Mouse (Mus musculus): Measurements from ENCODE around the gene Tada1. TPM values are rescaled to one million over a fixed set of nuclear protein-coding genes. Genes with fewer than 3 reads are reported as not detected.

Gene Tada1
- 71.7 and 74.1 TPM in 2 replicates for polyA plus RNA-seq (2012; rRNA removed)

GRCm38 (mm10) chr1:166379013-166379629, at the start of gene Tada1:
Tada1 (plus strand) TSS chr1:166379097.

GRCm38 (mm10) chr1:166409701-166410220, 30.9 kb downstream of the Tada1 start, which contains the start of gene Pogk:
Pogk (minus strand) TSS chr1:166409863.

Other genes starting within 250 kb of the Tada1 start
- 0.13 and 0.14 TPM in 2 replicates for gene Gpa33, start 248.9 kb upstream of the Tada1 start, polyA plus RNA-seq (2012; rRNA removed)
- 0.04 and 0.09 TPM in 2 replicates for gene Mael, start 140.3 kb upstream of the Tada1 start, polyA plus RNA-seq (2012; rRNA removed)
- gene Ildr2, start 125.0 kb upstream of the Tada1 start, polyA plus RNA-seq (2012; rRNA removed): 6.0 and 6.1 TPM in 2 replicates
- gene Pogk, start 30.8 kb downstream of the Tada1 start, polyA plus RNA-seq (2012; rRNA removed): 43.8 and 48.9 TPM in 2 replicates
- not detected in 2 replicates for gene Gm4846, start 118.5 kb downstream of the Tada1 start, polyA plus RNA-seq (2012; rRNA removed)